Mouse (Mus musculus) thymus, postnatal 36 days (tissue): ENCODE measurements around the gene Hscb.

Source experiments
- DNase-seq, 2 experiments: peaks; one replicate each; pipeline ENCODE4 v3.0.0; 2022; ENCODE audit warnings: mixed read lengths in 2 of 2

Hscb gene

GRCm38 (mm10) chr5:110780761-110781528 is 58.6 kb downstream of the Hscb start:
- no peak for DNase-seq

- peak; percentile 83 to 84 for DNase-seq
Measured at GRCm38 (mm10) chr5:110779998-110780760, 59.4 kb downstream of the Hscb start, which contains the start of gene Pus1. Pus1 (minus strand) TSS chr5:110780659.

GRCm38 (mm10) chr5:110779276-110779997 is 60.1 kb downstream of the Hscb start:
- DNase-seq, result no peak
